Mouse (Mus musculus) heart, postnatal 0 days (tissue): ENCODE data around the gene Lfng. TPM values are rescaled to one million over a fixed set of nuclear protein-coding genes. Genes with fewer than 3 reads are reported as not detected.

Experiments used
- ATAC-seq: fragments of 200-750 bp; cut with Nextera tagmentation; 2 replicates; pipeline ENCODE4 v1.8.0; 2017; ENCODE audit warnings: low read depth, moderate number of reproducible peaks, moderate library complexity; ENCODE audit not compliant: insufficient read depth
- DNase-seq: peaks from one replicate; pipeline ENCODE4 v3.0.0-alpha.2; 2016; ENCODE audit warnings: low spot score
- H3K27ac ChIP-seq: fragments of 300-500 bp; sonication (generic); 2 replicates; pipeline ENCODE4 v1.5.1; 2014; ENCODE audit warnings: low read depth, mild to moderate bottlenecking
- H3K27me3 ChIP-seq: fragments of 300-500 bp; sonication (generic); 2 replicates; pipeline ENCODE4 v1.6.1; 2014; ENCODE audit warnings: low read length, mixed read lengths; ENCODE audit not compliant: control insufficient read depth, insufficient read depth
- H3K36me3 ChIP-seq: fragments of 300-500 bp; sonication (generic); replicated peaks from 2 replicates; pipeline ENCODE4 v1.6.1; 2014; ENCODE audit warnings: low read length, mixed read lengths; ENCODE audit not compliant: control insufficient read depth, insufficient read depth
- H3K4me1 ChIP-seq: fragments of 300-500 bp; sonication (generic); 2 replicates; pipeline ENCODE4 v1.6.1; 2014; ENCODE audit warnings: antibody characterized with exemption; ENCODE audit not compliant: control insufficient read depth, insufficient read depth
- H3K4me2 ChIP-seq: fragments of 300-500 bp; sonication (generic); 2 replicates; pipeline ENCODE4 v1.6.1; 2014; ENCODE audit warnings: low read depth, mild to moderate bottlenecking, low read length, moderate library complexity
- H3K4me3 ChIP-seq: fragments of 300-500 bp; sonication (generic); 2 replicates; pipeline ENCODE4 v1.5.1; 2014; ENCODE audit warnings: low read depth, low read length
- H3K9ac ChIP-seq: fragments of 300-500 bp; sonication (generic); replicated peaks from 2 replicates; pipeline ENCODE4 v1.6.1; 2014; ENCODE audit warnings: low read depth, low read length, mixed read lengths
- H3K9me3 ChIP-seq: fragments of 300-500 bp; sonication (generic); replicated peaks from 2 replicates; pipeline ENCODE4 v1.6.1; 2016; ENCODE audit warnings: low read length; ENCODE audit not compliant: control insufficient read depth
- CTCF ChIP-seq: IDR thresholded peaks from 2 replicates; pipeline ENCODE4 v1.5.1; 2016; ENCODE audit warnings: antibody characterized with exemption, control low read depth, low read depth
- EP300 ChIP-seq: IDR thresholded peaks from 2 replicates; pipeline ENCODE4 v1.6.1; 2016; ENCODE audit warnings: antibody characterized with exemption, low read depth
- WGBS: fragments of 180-500 bp; shearing (Covaris S2); extraction: QIAGEN DNeasy Blood & Tissue Kit; methylation state at CpG from one replicate; pipeline ENCODE4 v1.1.7; 2014; 5-methylcytosine and 5-hydroxymethylcytosine counted together
- polyA plus RNA-seq: library from polyadenylated mRNA; unstranded; fragments of >200 nt; fragmentation: Nextera tagmentation; extraction: Ambion mirVana; gene quantifications from 2 replicates; pipeline ENCODE4 v1.2.1, GENCODE M21; 2015
- total RNA-seq: library from RNA; depleted of rRNA; stranded (reverse); fragments of >200 nt; gene quantifications from 2 replicates; pipeline ENCODE4 v1.2.3, GENCODE M21; 2014; ENCODE audit warnings: low replicate concordance

Gene Lfng
- total and polyA plus RNA-seq, 2 experiments from 2014 or later, result 4.4 to 8.2 TPM

DNA sequence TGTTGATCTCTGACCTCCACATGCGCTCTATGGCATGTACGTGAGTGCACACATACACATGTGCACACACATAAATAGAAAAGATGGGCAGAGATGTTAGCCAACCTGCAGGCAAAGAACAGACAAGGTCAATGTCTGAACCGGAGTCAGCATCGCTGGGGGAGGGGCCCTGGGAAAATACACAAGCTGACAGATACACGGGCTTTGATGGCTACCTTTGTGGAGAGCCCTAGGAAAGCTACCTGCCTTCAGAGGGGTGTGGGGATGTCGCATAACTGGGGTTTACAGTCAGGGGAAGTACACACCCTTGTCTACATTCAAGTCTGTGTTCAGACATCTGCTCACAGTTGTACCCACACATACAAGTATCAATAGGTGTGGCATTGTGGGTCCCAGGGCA, 31.4 kb downstream of the Lfng start:
- 89% methylated on average over 6 of the region's 6 CpGs for WGBS
- TF ChIP-seq EP300 (no peak), CTCF (no peak)
- no peaks in the 10 kb centered on the region for H3K9me3 ChIP-seq
- H3K27me3 ChIP-seq, result no peaks in the 10 kb centered on the region
- H3K4me2 ChIP-seq, result no peak overlapping the region
- DNase-seq, result no peak
- H3K36me3 ChIP-seq, result peaks cover 31% of the 10 kb centered on the region
- no peak for ATAC-seq
- H3K9ac ChIP-seq, result no peak overlapping the region
- H3K27ac ChIP-seq, result no peak overlapping the region
- H3K4me1 ChIP-seq, result peaks cover 22% of the 10 kb centered on the region
- no peak overlapping the region for H3K4me3 ChIP-seq

GRCm38 (mm10) chr5:140639312-140639711, 32.2 kb downstream of the Lfng start:
- H3K36me3 ChIP-seq, result peaks cover 28% of the 10 kb centered on the region
- peaks cover 22% of the 10 kb centered on the region for H3K4me1 ChIP-seq
- WGBS, result 67% methylated on average over 4 of the region's 4 CpGs
- DNase-seq, result no peak
- H3K4me3 ChIP-seq, result no peak overlapping the region
- H3K9ac ChIP-seq, result no peak overlapping the region
- no peaks in the 10 kb centered on the region for H3K27me3 ChIP-seq
- TF ChIP-seq CTCF (no peak), EP300 (no peak)
- no peak overlapping the region for H3K27ac ChIP-seq
- no peak for ATAC-seq
- H3K9me3 ChIP-seq, result no peaks in the 10 kb centered on the region
- H3K4me2 ChIP-seq, result no peak overlapping the region

DNA sequence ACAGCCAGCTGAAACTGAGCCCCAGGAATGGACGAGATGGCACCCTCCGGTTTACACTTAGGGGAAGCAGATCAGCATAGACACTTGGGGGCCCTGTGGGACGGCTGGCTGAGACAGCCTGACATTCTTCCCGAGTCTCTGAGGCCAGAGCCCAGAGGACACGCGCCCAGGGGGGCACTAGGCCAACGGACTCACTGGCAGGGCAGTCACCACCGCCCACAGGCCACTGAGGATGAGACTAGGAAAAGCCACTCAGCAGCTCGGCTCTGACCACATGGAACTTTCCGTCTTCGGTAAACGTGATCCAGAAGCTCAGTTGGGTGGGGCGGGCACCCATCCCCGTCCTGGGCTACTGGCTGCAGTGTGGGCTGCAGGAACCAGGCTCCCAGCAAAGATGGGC, 32.8 kb downstream of the Lfng start:
- H3K9me3 ChIP-seq, result no peaks in the 10 kb centered on the region
- TF ChIP-seq EP300 (no peak), CTCF (no peak)
- H3K27me3 ChIP-seq, result no peaks in the 10 kb centered on the region
- peaks cover 23% of the 10 kb centered on the region for H3K36me3 ChIP-seq
- H3K9ac ChIP-seq, result no peak overlapping the region
- H3K4me2 ChIP-seq, result no peak overlapping the region
- no peak overlapping the region for H3K4me3 ChIP-seq
- H3K4me1 ChIP-seq, result peaks cover 22% of the 10 kb centered on the region
- H3K27ac ChIP-seq, result no peak overlapping the region
- peak; percentile 7 for DNase-seq
- no peak for ATAC-seq
- 56% methylated on average over 14 of the region's 14 CpGs for WGBS

- no peak for DNase-seq
- Histone ChIP-seq H3K36me3 (peaks cover 14% of the 10 kb centered on the region), H3K9me3 (no peaks in the 10 kb centered on the region), H3K4me3 (no peak overlapping the region), H3K27ac (peak overlapping the region; percentile 54; the same call in 1 of the 2 replicates), H3K4me2 (no peak overlapping the region), H3K4me1 (peaks cover 28% of the 10 kb centered on the region), H3K9ac (no peak overlapping the region), H3K27me3 (no peaks in the 10 kb centered on the region)
- ATAC-seq, result peak; percentile 24; the same call in 1 of the 2 replicates
- TF ChIP-seq EP300 (no peak), CTCF (peak; percentile 48)
- WGBS, result 52% methylated on average over 2 of the region's 2 CpGs
Measured at GRCm38 (mm10) chr5:140640812-140641211, 33.7 kb downstream of the Lfng start.

- H3K4me2 ChIP-seq, result no peak overlapping the region
- ATAC-seq (no peak; the same call in 1 of the 2 replicates), DNase-seq (no peak)
- no peak overlapping the region for H3K9ac ChIP-seq
- WGBS, result 30% methylated on average over 10 of the region's 10 CpGs
- H3K9me3 ChIP-seq, result no peaks in the 10 kb centered on the region
- TF ChIP-seq CTCF (no peak), EP300 (no peak)
- H3K27ac ChIP-seq, result peak overlapping the region; percentile 54
- no peak overlapping the region for H3K4me3 ChIP-seq
- 0 out of 2 replicates have a peak, but pooled peaks cover 8% of the 10 kb centered on the region for H3K36me3 ChIP-seq
- peaks cover 28% of the 10 kb centered on the region for H3K4me1 ChIP-seq
- no peaks in the 10 kb centered on the region for H3K27me3 ChIP-seq
Measured at GRCm38 (mm10) chr5:140641254-140641928, 34.3 kb downstream of the Lfng start.

- no peak for TF ChIP-seq CTCF
- TF ChIP-seq EP300, result no peak
- Histone ChIP-seq H3K4me1 (peaks cover 27% of the 10 kb centered on the region), H3K4me2 (no peak overlapping the region), H3K9ac (no peak overlapping the region), H3K4me3 (no peak overlapping the region), H3K27ac (peak overlapping the region; percentile 54; the same call in 1 of the 2 replicates), H3K9me3 (no peaks in the 10 kb centered on the region), H3K36me3 (0 out of 2 replicates have a peak, but pooled peaks cover 8% of the 10 kb centered on the region), H3K27me3 (no peaks in the 10 kb centered on the region)
- ATAC-seq (no peak), DNase-seq (no peak)
- 48% methylated on average over 3 of the region's 3 CpGs for WGBS
Measured at GRCm38 (mm10) chr5:140642076-140642475, 35.0 kb downstream of the Lfng start.
